Mouse (Mus musculus): ENCODE measurements around the gene Cst9. TPM values are rescaled to one million over a fixed set of nuclear protein-coding genes. Genes with fewer than 3 reads are reported as not detected.

Cst9 gene
- not detected for total RNA-seq (2021)
- polyA plus RNA-seq (2012; rRNA removed) = not detected in 2 replicates
- long read RNA-seq = 0 reads

- no peak for DNase-seq
These were observed at the start of gene Cst9 for GRCm38 (mm10) chr2:148834912-148835311. TSS of gene Cst9 (plus strand) at chr2:148835147.

- DNase-seq = no peak
These were observed 45.8 kb upstream of the Cst9 start, which contains the start of gene Cst12 for GRCm38 (mm10) chr2:148789142-148789541. TSS of gene Cst12 (plus strand) at chr2:148789361.

- DNase-seq = peak; percentile 20
These were observed 36.5 kb upstream of the Cst9 start, which contains the start of gene Cst8 for GRCm38 (mm10) chr2:148798485-148798884. TSS of gene Cst8 (plus strand) at chr2:148798785.

GRCm38 (mm10) chr2:148801491-148801921 lies 33.4 kb upstream of the Cst9 start:
- peak; percentile 18 for DNase-seq

GRCm38 (mm10) chr2:148806696-148807095 lies 28.3 kb upstream of the Cst9 start:
- DNase-seq = peak; percentile 20

- DNase-seq = no peak
These were observed 15.0 kb upstream of the Cst9 start, which contains the start of gene Cst13 for GRCm38 (mm10) chr2:148819909-148820308. TSS of gene Cst13 (plus strand) at chr2:148820081.

- DNase-seq = no peak
These were observed 9.0 kb upstream of the Cst9 start for GRCm38 (mm10) chr2:148825986-148826385.

GRCm38 (mm10) chr2:148838075-148838777 lies 3.3 kb downstream of the Cst9 start:
- no peak for DNase-seq

GRCm38 (mm10) chr2:148839224-148839623 lies 4.3 kb downstream of the Cst9 start:
- no peak for DNase-seq

- peak; percentile 83 for DNase-seq
These were observed 16.4 kb downstream of the Cst9 start for GRCm38 (mm10) chr2:148851116-148851906.

- DNase-seq = no peak
These were observed 21.9 kb downstream of the Cst9 start for GRCm38 (mm10) chr2:148856630-148857400.

GRCm38 (mm10) chr2:148857506-148857905 lies 22.6 kb downstream of the Cst9 start:
- no peak for DNase-seq

GRCm38 (mm10) chr2:148860993-148861392 lies 26.0 kb downstream of the Cst9 start:
- no peak for DNase-seq

- DNase-seq = no peak
These were observed 26.7 kb downstream of the Cst9 start for GRCm38 (mm10) chr2:148861693-148862092.

GRCm38 (mm10) chr2:148864966-148865365 lies 30.0 kb downstream of the Cst9 start, which contains the start of gene 9230104L09Rik:
TSS of gene 9230104L09Rik (minus strand) at chr2:148865038.
- no peak for DNase-seq

- no peak for DNase-seq
These were observed 34.0 kb downstream of the Cst9 start for GRCm38 (mm10) chr2:148868959-148869358.

GRCm38 (mm10) chr2:148870526-148870925 lies 35.6 kb downstream of the Cst9 start:
- DNase-seq = no peak

GRCm38 (mm10) chr2:148872860-148873259 lies 37.9 kb downstream of the Cst9 start:
- DNase-seq = no peak

- DNase-seq = no peak
These were observed 39.3 kb downstream of the Cst9 start for GRCm38 (mm10) chr2:148874224-148874616.

- peak; percentile 53 for DNase-seq
These were observed 39.8 kb downstream of the Cst9 start for GRCm38 (mm10) chr2:148874617-148875334.

- DNase-seq = peak; percentile 97
These were observed 40.4 kb downstream of the Cst9 start, which contains the start of gene Cst3 for GRCm38 (mm10) chr2:148875335-148875811. TSS of gene Cst3 (minus strand) at chr2:148875692.
